Mouse (Mus musculus) heart, postnatal 0 days (tissue): Measurements from ENCODE around the gene Dapk2.

Source experiments
- CTCF ChIP-seq: IDR thresholded peaks from 2 replicates; pipeline ENCODE4 v1.5.1; 2016; ENCODE audit warnings: antibody characterized with exemption, control low read depth, low read depth
- EP300 ChIP-seq: IDR thresholded peaks from 2 replicates; pipeline ENCODE4 v1.6.1; 2016; ENCODE audit warnings: antibody characterized with exemption, low read depth

DNA sequence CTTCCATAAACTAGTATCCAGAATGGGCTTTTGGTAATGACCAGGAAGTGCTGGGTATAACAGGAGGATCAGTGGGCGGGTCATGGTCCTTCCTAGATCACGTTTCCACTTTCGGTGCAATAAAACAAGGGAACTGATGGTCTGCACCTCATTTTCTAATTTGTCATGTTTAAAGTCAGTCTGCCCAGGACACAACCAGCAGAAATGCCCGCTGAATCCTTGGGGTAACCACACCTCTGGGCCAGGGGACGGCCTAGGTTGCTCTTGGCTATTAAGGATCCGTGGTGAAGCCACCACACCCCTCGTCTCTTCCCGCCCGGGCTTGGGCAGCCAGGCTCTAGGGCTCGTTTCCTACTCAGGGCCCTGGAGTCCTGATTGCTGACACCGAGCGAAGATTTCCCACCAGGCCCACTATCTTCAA lies 33.9 kb upstream of the Dapk2 start:
- TF ChIP-seq CTCF (no peak), EP300 (no peak)
